Mouse (Mus musculus): ENCODE results near the gene Csde1. TPM values are rescaled to one million over a fixed set of nuclear protein-coding genes. Genes with fewer than 3 reads are reported as not detected.
A peak's percentile ranks its signal among the peaks of the same experiment; 100 is the strongest.

Csde1 gene
- polyA plus RNA-seq, 1 experiment: 42.5 TPM

DNA sequence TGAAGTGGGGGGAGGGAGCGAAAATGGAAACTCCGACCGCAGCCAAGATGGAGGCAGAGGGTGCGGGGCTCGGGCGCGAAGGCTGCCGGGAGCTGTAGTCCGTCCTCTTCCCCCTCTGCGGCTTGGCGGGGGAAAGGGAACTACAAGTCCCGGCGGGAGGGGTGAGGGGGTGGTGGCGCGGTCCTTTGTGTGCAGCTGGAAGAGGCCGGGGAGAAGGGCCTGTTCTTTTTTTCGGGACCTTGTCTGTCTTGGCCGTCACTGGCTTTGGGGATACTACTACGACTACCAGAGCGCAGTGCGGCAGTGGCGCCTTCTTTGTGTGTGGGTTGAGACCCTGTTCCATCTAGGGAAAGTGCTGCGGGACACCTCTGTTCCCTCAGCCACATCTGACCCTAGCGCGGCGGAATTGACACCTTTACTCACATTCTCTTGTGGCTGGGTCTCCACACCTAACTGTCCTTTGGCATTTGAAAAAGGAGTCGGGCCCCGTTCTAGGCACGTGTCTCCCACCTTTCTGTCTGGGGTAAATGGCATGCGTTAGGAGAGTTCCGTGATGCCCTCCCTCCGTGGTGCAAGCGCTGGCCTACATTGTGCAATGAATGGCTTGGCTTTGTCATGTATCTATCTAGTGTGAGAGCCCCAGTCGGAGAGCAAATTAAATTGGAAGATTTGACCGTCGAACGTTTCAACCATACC is 865 bp downstream of the Csde1 start:
- Histone ChIP-seq H3K4me3 (ENCODE audit: insufficient read depth, low read depth, low read length) (peak overlapping the region; percentile 84), H3K36me3 (ENCODE audit: control insufficient read depth, insufficient read depth, low read length) (no peaks in the 10 kb centered on the region), H3K4me1 (ENCODE audit: control insufficient read depth, insufficient read depth, low read length) (peaks cover 13% of the 10 kb centered on the region; the same call in 1 of the 2 replicates), H3K27ac (ENCODE audit: insufficient read depth, low read depth, low read length) (peak overlapping the region; percentile 91), H3K27me3 (replicated peaks; ENCODE audit: control insufficient read depth, insufficient read depth, low read length) (no peaks in the 10 kb centered on the region)
- peak; percentile 93 for DNase-seq
- TF ChIP-seq POLR2A (IDR thresholded peaks at IDR 0.05; ENCODE audit: low read depth, low read length) (no peak), CTCF (conservative IDR thresholded peaks at IDR 0.05; ENCODE audit: insufficient read depth, insufficient read length, low read depth, low read length) (no peak)
- under 1% methylated on average over 34 of the region's 37 CpGs for WGBS

DNA sequence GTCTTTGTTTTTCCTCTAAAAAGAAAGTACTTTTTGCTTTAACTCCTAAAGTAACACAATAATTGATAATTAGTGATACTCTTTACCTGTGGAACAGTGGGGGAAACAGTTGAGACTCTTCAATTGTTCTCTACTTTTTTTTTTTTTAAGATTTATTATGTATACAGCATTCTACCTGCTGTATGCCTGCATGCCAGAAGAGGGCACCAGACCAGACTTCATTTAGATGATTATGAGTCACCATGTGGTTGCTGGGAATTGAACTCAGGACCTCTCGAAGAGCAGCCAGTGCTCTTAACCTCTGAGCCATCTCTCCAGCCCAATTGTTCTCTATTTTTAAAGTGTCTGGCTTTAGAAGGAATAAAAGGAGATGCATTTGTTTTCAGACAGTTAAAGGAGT is 5.9 kb downstream of the Csde1 start:
- no peak for DNase-seq
- Histone ChIP-seq H3K27ac (ENCODE audit: insufficient read depth, low read depth, low read length) (no peak overlapping the region), H3K36me3 (ENCODE audit: control insufficient read depth, insufficient read depth, low read length) (peaks cover 4% of the 10 kb centered on the region), H3K27me3 (replicated peaks; ENCODE audit: control insufficient read depth, insufficient read depth, low read length) (no peaks in the 10 kb centered on the region), H3K4me1 (ENCODE audit: control insufficient read depth, insufficient read depth, low read length) (peaks cover 13% of the 10 kb centered on the region; the same call in 1 of the 2 replicates), H3K4me3 (ENCODE audit: insufficient read depth, low read depth, low read length) (no peak overlapping the region)
- 92% methylated on average over 1 of the region's 1 CpGs for WGBS
- TF ChIP-seq POLR2A (IDR thresholded peaks at IDR 0.05; ENCODE audit: low read depth, low read length) (no peak), CTCF (conservative IDR thresholded peaks at IDR 0.05; ENCODE audit: insufficient read depth, insufficient read length, low read depth, low read length) (0 out of 2 replicates have a peak, but pooled peaks have one; percentile 3)

DNA sequence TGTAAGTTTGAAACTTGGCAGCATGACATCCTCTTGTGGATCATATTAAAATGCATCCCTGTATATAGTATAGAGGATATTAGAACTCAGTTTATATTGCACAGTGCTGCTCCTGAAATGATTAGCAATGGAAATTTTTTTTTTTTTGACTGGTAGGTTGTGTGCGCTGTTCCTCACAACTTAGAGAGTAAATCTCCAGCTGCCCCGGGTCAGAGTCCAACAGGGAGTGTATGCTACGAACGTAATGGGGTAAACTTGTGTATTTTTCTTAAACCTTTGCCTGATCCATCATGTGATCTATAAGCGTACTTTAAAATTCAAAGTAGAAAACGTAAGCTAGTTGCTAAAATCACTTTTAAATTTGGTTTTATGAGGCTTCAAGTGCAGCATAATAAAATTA is 20.1 kb downstream of the Csde1 start:
- H3K27ac ChIP-seq (ENCODE audit: insufficient read depth, low read depth, low read length): no peak overlapping the region
- no peak overlapping the region for H3K4me3 ChIP-seq (ENCODE audit: insufficient read depth, low read depth, low read length)
- no peak for DNase-seq
- WGBS: 75% methylated on average over 6 of the region's 6 CpGs
- no peaks in the 10 kb centered on the region; the same call in 1 of the 2 replicates for H3K4me1 ChIP-seq (ENCODE audit: control insufficient read depth, insufficient read depth, low read length)
- peaks cover 11% of the 10 kb centered on the region; the same call in 1 of the 2 replicates for H3K36me3 ChIP-seq (ENCODE audit: control insufficient read depth, insufficient read depth, low read length)
- H3K27me3 ChIP-seq (replicated peaks; ENCODE audit: control insufficient read depth, insufficient read depth, low read length): no peaks in the 10 kb centered on the region
- TF ChIP-seq CTCF (conservative IDR thresholded peaks at IDR 0.05; ENCODE audit: insufficient read depth, insufficient read length, low read depth, low read length): no peak
- no peak for TF ChIP-seq POLR2A (IDR thresholded peaks at IDR 0.05; ENCODE audit: low read depth, low read length)

DNA sequence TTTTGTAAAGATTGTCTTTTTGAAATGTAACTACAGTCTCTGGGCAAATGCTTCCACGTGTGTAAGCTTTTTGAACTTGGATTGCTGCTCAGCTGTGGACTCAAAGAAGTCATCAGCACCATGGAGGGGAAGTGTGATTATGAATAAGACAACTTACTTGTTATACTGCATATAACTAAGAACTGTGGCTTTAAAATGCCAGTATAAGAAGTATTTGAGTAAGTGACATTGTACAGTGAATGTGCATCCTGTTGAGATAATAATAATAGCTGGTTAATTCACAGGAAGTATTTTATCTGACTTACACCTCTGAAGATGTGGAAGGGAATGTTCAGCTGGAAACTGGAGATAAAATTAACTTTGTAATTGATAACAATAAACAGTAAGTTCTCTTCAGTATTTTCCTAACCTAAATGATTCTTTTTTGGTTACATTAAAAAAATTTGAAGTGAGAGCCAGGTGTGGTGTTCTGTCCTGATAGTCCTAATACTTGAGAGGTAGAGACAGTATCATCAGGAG is 20.7 kb downstream of the Csde1 start:
- Histone ChIP-seq H3K36me3 (ENCODE audit: control insufficient read depth, insufficient read depth, low read length) (peaks cover 11% of the 10 kb centered on the region; the same call in 1 of the 2 replicates), H3K4me3 (ENCODE audit: insufficient read depth, low read depth, low read length) (no peak overlapping the region), H3K4me1 (ENCODE audit: control insufficient read depth, insufficient read depth, low read length) (no peaks in the 10 kb centered on the region; the same call in 1 of the 2 replicates), H3K27me3 (replicated peaks; ENCODE audit: control insufficient read depth, insufficient read depth, low read length) (no peaks in the 10 kb centered on the region), H3K27ac (ENCODE audit: insufficient read depth, low read depth, low read length) (no peak overlapping the region)
- TF ChIP-seq POLR2A (IDR thresholded peaks at IDR 0.05; ENCODE audit: low read depth, low read length) (no peak), CTCF (conservative IDR thresholded peaks at IDR 0.05; ENCODE audit: insufficient read depth, insufficient read length, low read depth, low read length) (no peak)
- 76% methylated on average over 1 of the region's 1 CpGs for WGBS
- DNase-seq: no peak

DNA sequence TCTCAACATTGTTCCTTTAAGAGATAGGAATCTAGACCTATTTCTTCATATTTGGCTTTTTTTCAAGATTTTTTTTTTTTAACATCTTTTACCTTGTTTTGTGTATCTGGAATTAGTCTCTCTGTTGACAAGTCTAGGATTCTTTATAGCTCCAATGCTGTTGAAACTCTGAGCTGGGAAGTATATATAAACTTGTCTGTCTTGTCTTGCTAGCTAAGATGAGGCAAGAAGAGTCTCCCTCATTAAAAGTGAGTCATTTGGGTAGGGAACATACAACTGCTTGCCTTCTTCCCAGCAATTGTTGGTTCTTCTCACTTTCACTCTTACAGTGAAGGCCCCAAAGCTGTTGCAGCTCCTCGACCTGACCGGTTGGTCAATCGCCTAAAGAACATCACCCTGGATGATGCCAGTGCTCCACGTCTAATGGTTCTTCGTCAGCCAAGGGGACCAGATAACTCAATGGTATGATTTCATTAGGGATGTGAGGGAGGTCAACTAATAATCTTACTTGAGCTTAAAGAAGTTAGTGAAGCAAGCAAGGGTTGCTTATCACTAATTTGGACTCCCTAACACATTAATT is 35.9 kb downstream of the Csde1 start:
- peaks cover 6% of the 10 kb centered on the region; the same call in 1 of the 2 replicates for H3K4me1 ChIP-seq (ENCODE audit: control insufficient read depth, insufficient read depth, low read length)
- no peak overlapping the region for H3K4me3 ChIP-seq (ENCODE audit: insufficient read depth, low read depth, low read length)
- peaks cover 6% of the 10 kb centered on the region; the same call in 1 of the 2 replicates for H3K36me3 ChIP-seq (ENCODE audit: control insufficient read depth, insufficient read depth, low read length)
- H3K27me3 ChIP-seq (replicated peaks; ENCODE audit: control insufficient read depth, insufficient read depth, low read length): no peaks in the 10 kb centered on the region
- TF ChIP-seq CTCF (conservative IDR thresholded peaks at IDR 0.05; ENCODE audit: insufficient read depth, insufficient read length, low read depth, low read length) (no peak), POLR2A (IDR thresholded peaks at IDR 0.05; ENCODE audit: low read depth, low read length) (no peak)
- H3K27ac ChIP-seq (ENCODE audit: insufficient read depth, low read depth, low read length): no peak overlapping the region
- 91% methylated on average over 5 of the region's 5 CpGs for WGBS
- no peak for DNase-seq

DNA sequence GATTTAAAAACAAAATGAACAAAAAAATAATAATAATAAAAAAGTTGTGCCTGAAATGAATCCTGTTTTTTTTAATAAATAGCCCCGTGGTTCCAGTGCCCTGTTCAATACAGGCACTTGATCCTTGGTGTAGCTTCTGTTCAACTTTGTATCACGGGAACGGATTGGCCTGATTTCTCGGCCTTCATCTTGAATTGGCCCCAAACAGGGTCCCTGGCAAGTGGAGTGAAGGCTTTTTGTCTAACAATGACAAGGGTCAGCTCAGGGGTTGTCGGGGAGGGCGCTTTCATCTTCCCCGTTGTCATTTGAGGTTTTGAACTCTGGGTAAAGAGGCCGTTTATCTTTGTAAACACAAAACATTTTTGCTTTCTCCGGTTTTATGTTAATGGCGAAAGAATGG is 37.5 kb downstream of the Csde1 start:
- Histone ChIP-seq H3K27ac (ENCODE audit: insufficient read depth, low read depth, low read length) (peak overlapping the region; percentile 7; the same call in 1 of the 2 replicates), H3K36me3 (ENCODE audit: control insufficient read depth, insufficient read depth, low read length) (peaks cover 6% of the 10 kb centered on the region)
- TF ChIP-seq CTCF (conservative IDR thresholded peaks at IDR 0.05; ENCODE audit: insufficient read depth, insufficient read length, low read depth, low read length) (no peak), POLR2A (IDR thresholded peaks at IDR 0.05; ENCODE audit: low read depth, low read length) (no peak)

More for the DNA sequence above, 37.5 kb downstream of the Csde1 start:
- Histone ChIP-seq H3K4me3 (ENCODE audit: insufficient read depth, low read depth, low read length) (peak overlapping the region; percentile 75), H3K27me3 (replicated peaks; ENCODE audit: control insufficient read depth, insufficient read depth, low read length) (no peaks in the 10 kb centered on the region), H3K4me1 (ENCODE audit: control insufficient read depth, insufficient read depth, low read length) (peaks cover 6% of the 10 kb centered on the region; the same call in 1 of the 2 replicates)
- 5% methylated on average over 10 of the region's 10 CpGs for WGBS
- no peak for DNase-seq

Data from kidney, adult 2 months (tissue).